Mouse (Mus musculus): ENCODE results near the gene Tmem203.
"Not testable (repeated sequence)": the region's sequence is repeated elsewhere in the genome, so short reads cannot be mapped to it uniquely, and the experiment has no call there.

Gene Tmem203

DNA sequence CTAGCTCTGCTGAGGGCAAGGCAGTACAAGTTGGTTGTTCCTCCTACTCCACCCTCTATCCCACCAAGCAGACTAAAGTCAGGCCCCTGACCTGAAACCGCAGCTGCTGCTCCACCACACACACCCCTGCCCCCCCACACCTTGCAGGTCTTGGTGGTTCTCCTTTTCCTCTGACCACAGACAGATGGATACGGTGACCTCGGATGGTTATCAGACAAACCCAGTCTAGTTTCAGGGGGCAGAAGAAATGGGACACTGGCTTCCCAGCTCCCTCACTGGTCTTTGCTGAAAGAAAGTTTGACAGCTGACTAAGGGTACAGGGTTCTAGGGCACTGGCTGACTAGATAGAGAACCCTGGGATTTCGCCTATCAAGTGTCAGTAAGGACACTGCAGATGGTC lies 21.8 kb upstream of the Tmem203 start:
- DNase-seq (ENCODE audit: low spot score in 2 of 2), result no peak

DNA sequence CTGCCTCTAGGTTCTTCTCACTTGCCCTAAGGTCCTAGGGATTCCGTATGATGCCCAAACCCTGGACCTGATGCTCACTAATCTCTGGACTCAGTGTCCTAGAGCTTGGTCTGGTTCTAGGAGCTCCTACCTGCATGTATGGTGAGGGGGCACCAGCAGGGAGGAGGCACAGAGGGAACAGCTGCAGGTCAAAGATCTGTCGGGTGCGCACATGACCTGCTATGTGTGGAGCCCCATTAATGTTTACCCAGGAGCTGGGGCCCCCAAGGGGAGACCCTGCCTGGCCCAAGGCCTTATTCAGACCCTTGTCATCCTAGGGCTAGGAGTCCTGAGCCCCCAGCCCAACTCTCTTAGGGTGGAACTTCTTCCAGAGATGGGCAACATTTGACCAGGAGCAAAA lies 21.2 kb upstream of the Tmem203 start, which contains the start of gene Slc34a3:
Slc34a3 (minus strand) TSS at position 315 of the 400 bp plus-strand sequence.
- DNase-seq (ENCODE audit: low spot score in 2 of 2), result no peak

DNA sequence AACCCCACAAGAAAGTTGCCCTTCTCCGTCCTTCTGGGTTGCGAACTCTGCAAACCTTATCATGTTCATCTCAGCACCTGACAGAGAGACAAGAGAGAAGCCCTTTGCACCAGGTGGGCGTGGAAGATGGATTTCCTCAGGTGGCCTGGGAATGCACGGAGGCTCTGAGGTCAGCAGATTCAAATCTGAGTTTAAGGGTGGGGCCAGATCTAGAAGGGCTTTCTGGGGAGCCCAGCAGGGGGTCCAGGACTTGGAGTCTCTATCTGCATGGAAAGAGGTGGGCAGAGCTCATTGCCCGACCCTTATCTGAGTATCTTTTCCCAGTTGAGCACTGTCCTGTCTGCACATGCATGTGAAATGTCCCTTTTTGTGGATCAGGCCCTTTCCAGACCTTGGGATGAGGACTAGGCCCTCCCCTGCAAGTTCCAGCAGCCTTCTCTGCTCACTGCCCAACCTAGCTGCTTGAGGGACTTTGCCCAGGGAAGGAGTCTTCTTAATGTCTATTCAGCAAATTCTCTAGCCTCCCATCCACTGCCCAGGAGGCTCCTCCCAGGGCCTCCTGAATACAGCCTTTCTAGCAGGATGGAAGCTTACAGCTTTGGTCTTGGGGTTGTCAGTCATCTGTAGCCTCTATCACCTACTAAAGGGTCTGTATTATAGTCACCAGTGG lies 20.6 kb upstream of the Tmem203 start:
- no peak for DNase-seq (ENCODE audit: low spot score in 2 of 2)

DNA sequence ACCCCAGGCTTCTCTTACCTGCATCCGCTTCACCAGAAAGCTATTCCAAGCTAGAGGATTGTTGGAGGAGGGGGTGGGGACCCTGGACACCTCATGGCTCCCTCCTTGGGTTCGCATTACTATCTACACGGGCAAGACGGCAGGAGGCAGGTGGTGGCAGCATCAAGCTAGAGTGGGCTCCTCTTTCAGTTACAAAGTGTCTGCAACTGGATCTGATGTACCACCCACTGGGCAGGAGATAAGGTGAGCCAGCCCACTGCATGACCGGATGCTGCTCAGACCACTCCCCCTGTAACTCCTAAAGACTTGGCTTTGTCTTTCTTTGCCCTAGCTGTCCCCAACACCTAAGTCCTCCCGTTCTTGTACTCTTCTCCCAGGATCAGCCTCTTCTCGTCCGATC lies 18.6 kb upstream of the Tmem203 start, which contains the start of gene Rnf224:
Rnf224 (minus strand) TSS at position 174 of the 400 bp plus-strand sequence.
- DNase-seq (ENCODE audit: low spot score in 2 of 2), result no peak

DNA sequence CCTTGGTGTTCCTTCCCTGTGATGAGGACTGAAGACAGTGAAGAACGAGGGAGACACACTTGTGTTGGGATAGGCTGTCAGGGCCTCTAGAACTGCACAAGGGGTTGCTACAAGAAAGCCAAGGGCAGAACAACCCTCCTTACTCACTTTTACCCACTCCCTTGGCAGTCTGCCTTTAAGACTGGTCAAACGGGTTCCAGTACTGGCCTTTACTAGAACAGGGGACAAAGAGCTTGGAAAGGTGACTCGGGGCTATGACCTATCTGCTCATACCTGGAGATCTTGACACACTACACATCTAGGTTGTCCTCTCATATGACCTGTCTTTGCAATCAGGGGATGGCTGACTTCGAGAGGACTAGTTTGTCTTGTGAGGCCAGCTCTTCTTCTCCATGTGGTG lies 17.7 kb upstream of the Tmem203 start:
- no peak for DNase-seq (ENCODE audit: low spot score in 2 of 2)

DNA sequence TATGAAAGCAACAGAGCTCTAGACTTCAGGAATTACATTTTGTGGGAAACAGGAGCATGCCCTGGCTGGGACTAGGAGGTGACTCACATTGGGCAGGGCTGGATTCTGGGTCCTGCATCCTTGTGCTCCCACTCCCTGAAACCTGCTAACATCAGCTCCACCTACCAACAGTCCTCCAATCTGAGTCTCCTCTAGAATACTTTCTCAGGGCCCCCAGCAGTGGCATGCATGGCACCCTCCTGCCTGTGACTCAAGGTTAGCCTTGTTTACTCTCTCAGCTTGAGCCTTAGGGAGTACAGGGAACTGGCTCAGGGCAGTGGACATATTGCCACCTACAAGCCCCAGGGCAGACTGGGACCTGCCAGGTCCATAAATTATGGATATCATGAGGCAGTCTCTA lies 17.1 kb upstream of the Tmem203 start:
- DNase-seq (ENCODE audit: low spot score in 2 of 2), result no peak

DNA sequence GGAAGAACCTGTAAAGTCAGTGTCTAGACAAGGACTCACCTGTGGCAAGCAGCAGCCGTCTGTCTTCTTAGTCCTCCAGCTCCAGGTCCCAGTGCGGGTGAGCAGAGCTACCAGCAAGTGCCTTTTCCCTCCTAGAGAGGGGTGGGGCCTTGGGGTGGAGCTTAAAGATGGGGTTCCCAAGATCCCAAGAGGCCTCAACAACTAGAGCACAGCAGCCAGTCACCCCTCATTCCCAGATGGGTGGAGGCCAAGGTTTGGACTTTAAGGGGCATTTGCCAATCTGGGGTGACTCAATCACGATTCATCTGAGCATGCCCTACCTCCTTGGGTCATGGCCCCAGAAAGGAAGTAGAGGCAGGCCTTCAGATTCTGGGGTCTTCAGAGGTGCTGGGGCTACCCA lies 15.5 kb upstream of the Tmem203 start:
- DNase-seq (ENCODE audit: low spot score in 2 of 2), result no peak

DNA sequence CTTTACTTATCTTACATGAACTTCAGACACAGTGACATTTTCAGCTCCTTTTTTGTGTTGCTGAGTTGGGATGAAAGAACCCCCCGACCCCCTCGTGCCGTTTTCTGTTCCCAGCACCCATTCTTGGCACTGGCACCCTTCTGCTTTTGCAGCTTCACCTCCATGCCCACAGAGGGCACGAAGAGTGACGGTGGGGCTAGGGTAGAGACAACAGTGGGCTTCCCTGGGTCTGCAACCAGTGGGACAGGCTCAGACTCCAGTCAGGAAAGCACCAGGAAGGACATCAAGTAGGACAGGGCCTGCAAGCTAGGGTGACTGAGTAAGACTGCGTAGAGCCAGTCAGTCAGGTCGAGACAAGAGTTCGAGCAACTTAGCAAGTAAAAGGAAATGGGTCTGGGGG lies 14.9 kb upstream of the Tmem203 start:
- DNase-seq (ENCODE audit: low spot score in 2 of 2), result no peak

DNA sequence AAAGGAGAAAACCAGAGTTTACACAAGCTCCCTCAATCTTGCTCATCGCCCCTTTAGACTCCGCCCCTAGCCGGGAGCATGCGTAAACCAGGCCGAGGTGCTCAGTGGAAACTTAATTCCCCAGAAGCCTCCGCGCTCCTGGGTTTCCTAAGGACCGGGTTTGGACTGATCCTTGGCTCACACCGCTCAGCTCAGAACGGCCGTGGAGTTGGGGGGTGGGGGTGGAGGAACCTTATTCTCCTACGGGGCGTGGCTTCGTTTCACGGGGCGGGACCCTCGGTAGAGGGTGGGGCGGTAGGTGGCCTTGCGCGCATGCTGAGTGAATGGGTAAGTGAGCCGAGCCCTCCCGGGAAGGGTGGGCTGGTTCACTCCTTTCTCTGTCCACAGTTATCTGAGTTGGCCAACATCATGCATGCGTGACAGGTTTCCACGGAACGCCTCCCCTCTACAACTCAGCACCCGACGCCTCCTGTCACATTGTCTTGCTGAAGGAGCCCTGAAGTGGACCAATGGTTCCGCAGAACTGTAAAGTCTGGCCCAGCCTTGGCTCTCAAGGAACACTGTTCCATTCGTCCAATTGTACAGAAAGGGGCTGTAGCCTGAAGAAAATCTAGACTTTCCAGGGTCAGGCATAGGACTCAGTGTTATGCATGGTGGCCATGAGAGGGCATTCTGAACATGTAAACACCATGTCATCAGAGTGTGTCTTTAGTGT lies 14.4 kb upstream of the Tmem203 start:
- peak; percentile 35 to 49 for DNase-seq (ENCODE audit: low spot score in 2 of 2)

DNA sequence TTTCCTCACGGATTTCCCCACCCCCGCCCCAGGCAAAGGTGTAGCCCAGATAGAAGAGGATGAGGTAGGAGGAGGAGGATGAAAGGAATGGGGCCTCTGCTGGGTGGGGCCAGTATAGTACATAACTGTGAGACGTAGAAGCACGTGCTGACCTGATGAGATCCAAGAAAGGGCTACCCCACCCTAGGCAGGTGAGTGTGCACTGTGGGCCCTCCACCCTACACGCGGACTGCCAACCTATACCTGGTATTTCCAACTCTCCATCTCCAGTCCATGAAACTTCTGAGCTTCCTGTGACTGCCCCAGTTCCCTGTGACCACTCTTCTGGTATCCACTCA lies 13.8 kb upstream of the Tmem203 start:
- DNase-seq (ENCODE audit: low spot score in 2 of 2), result no peak

DNA sequence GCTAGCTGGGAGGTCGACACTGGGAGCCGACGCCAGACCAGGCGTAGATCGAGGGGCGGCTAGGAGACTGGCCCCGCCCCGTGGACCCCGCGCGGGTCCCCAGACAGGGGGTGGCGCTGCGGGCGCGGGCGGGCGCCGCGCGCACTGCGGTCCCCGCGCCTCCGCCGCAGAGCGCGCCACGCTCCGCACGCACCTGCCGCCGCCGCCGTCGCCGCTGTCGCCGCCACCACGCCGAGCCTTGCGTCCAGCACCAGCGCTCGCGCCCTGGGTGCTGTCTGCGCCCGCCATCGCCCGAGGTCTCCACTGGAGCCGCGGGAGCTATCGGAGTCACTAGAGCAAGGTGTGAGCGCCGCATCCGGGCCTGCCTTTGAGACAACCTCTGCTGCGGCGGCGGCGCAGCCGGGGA lies 13.1 kb upstream of the Tmem203 start, which contains the start of the genes Rnf208 and Cysrt1:
Rnf208 (plus strand) TSS at position 155 of the 406 bp plus-strand sequence.
Cysrt1 (minus strand) TSS at position 352 of the 406 bp plus-strand sequence.
- DNase-seq (ENCODE audit: low spot score in 2 of 2), result no peak

DNA sequence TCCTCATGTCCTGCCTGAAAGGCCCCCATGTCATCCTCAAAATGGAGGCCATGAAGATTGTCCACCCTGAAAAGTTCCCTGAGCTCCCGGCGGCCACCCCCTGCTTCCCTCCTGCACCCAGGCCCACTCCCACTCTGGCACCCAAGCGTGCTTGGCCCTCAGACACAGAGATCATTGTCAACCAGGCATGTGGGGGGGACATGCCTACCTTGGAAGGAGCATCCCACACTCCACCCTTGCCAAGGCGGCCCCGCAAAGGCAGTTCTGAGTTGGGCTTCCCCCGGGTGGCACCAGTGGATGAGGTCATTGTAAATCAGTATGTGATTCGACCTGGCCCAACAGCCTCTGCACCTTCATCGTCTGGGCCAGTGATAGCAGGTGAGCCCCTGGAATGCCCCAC lies 11.9 kb upstream of the Tmem203 start:
- no peak for DNase-seq (ENCODE audit: low spot score in 2 of 2)

DNA sequence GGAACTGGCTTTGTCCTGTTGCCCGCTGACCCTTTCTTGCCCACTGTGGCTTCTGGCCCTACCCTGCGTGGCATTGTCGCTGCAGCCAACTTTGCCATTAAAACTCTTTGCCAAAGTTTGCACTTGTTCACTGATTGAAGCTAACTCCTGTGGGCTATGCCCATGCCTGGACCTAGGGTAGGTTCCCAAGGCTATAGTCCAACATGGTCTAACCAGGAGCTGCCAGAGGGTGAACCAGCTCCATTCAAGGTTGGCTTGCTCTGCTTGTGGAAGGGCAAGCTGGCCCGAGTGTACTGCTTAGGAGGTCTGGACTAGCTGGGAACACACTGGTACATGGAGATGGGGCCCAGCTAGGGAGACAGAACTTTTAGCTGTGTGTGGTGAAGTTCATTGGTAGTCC lies 11.1 kb upstream of the Tmem203 start:
- DNase-seq (ENCODE audit: low spot score in 2 of 2), result no peak

DNA sequence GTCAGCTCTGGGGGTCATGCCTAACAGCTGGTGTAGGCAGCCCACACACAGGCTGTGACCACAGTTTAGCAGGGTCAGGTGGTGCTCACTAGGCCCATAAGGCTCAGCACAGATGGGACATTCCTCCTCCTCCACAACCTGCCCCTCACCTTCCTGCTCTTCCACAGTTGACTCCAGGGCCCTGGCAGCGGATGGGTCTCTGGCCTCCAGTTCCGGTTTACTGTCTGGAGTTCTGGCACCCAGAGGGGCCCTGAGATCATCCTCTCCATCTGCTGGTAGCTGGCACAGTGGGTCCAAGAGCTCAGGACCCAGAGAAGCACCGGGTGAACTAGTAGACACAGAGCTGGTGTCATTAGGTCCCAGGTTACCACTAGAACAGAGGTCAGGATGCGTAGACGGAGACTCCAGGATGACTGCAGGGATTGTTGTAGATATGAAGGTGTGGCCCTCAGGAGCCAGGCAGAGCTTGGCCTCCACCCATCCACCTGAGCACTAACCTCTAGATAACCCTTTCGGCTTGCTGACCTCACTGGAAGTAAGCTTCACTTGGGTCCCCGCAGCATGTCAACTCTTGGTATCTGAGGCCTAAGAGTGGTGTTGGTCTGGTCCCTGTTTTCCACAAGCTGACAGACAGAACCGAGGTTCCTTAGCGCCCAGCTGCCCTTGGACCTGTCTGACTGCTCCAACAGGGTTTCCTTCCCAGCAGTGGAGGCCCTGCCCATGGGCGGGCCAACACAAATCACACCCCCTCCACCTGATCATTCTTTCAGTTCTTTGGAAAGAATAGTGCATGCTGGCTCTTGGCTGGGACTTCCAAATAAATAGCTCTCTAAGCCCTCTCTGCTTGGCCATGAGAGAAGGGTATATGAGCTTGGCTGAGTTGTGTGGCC lies 8.8 kb upstream of the Tmem203 start, which contains the start of gene AL732309.1:
AL732309.1 (minus strand) TSS at position 681 of the 890 bp plus-strand sequence.
- DNase-seq (ENCODE audit: low spot score in 2 of 2), result no peak

DNA sequence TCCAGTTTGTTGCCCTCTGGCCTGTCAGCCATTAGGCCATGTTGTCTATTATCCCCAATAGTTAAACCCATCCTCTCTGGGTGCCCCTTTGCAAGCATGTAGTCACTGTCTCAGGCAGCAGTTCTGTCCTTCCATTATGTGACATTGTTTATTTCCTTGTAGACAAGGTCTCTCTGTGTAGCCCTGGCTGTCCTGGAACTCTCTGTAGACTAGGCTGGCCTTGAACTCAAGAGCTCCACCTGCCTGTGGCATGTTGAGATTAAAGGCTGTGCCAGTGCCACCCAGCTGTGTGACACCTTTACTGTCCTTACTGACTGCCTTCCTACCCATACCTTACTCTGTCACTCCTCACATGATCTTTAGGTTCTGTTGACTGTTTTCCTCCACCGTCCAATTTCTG lies 2.9 kb upstream of the Tmem203 start:
- DNase-seq (ENCODE audit: low spot score in 2 of 2), result no peak

DNA sequence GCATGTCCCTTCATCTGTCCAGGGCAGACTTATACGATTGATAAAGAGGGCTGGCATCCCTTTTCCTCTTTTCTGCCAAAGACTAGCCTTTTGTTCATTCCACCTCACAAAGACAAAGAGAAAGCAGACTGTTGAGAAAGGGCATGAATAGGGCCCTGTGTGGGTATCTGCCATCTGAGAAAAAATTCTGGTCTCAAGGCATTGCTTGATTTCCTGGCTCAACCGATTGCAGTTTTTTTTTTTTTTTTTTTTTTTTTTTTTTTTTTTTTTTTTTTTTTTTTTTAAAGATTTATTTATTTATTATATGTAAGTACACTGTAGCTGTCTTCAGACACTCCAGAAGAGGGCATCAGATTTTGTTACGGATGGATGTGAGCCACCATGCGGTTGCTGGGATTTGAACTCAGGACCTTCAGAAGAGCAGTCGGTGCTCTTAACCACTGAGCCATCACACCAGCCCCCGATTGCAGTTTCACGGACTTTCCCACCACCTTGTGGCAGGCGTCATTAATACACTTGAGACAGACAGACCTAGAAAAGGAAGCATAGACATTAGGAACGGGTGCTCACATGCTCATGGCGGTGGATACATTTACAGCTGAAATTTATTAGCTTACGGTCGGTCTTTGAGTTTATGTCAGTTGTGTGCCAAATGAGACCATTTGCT lies 1.3 kb downstream of the Tmem203 start:
- DNase-seq (ENCODE audit: low spot score in 2 of 2), result peak; percentile 66 to 73

DNA sequence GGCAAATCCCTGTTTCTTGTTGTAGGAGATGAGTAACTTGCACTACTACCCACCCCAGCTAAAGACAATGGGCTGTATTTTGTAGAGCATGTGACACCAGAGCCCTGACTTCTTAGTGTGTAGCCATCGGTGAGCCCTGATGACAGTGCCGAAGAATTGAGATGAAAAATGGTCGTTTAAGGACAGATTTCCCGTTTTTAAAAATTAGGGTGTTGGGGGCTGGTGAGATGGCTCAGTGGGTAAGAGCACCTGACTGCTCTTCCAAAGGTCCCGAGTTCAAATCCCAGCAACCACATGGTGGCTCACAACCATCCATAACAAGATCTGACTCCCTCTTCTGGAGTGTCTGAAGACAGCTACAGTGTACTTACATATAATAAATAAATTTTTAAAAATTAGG lies 2.0 kb downstream of the Tmem203 start:
- DNase-seq (ENCODE audit: low spot score in 2 of 2), result not testable (repeated sequence)

DNA sequence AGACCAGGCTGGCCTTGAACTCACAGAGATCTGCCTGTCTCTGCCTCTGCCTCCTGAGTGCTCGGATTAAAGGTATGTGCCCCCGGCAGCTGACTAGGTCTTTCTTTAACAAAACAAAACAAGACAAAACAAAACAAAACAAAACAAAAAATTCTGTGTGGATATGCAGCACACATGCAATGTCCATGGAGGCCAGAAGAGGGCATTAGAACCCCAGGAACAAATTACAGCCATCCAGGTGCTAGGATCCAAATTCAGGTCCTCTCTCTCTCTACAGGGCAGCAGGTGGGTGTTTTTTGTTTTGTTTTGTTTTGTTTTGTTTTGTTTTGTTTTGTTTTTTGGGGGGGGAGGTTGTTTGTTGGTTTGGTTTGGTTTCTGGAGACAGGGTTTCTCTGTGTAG lies 3.6 kb downstream of the Tmem203 start:
- no peak for DNase-seq (ENCODE audit: low spot score in 2 of 2)

DNA sequence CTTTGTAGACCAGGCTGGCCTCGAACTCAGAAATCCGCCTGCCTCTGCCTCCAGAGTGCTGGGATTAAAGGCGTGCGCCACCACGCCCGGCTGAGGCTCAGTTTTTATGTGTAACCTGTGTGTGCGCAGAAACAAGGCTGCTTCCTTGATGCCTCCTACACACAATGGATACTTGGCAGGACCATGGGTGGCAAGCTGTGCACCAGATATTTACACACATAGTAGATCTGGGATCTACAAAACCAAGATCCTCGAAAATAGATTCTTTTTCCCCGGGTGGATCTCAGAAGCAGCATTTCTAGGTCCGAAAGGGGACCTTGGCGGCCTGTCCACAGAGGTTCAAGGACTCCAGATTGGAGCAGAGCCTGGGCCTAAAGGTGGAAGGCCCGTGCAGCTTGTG lies 6.6 kb downstream of the Tmem203 start:
- no peak for DNase-seq (ENCODE audit: low spot score in 2 of 2)

DNA sequence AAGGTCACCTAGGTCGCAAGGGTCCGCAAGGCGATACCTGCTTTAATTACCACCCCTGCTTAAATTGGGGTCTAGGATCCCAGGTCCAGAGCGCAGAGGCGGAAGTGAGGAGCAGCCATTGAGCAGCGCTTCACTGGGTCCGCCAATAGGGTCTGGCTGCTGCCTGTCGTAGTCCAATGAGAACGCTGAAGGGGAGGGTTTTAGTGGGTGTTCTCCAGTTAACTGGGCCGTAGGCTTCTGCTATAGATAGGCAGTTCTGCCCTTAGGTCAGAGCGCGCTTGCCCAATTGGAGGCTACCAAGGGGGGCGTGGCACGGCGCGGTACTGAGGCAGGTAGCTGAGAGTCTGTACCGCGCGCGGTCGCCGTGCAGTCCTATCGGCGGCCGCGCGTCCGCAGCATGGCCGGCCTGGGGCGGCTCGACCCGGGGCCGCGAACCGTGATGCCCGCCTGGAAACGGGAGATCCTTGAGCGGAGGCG lies 7.1 kb downstream of the Tmem203 start, which contains the start of gene Tprn:
Tprn (plus strand) TSS at position 328 of the 477 bp plus-strand sequence.
- peak; percentile 97 to 98 for DNase-seq (ENCODE audit: low spot score in 2 of 2)

Data from spleen, postnatal 36 days (tissue).